Mouse (Mus musculus): ENCODE measurements around the gene Crlf1. TPM values are rescaled to one million over a fixed set of nuclear protein-coding genes. Genes with fewer than 3 reads are reported as not detected.

Crlf1 gene
- polyA plus RNA-seq, 1 experiment from 2014 or later: 10.0 TPM

DNA sequence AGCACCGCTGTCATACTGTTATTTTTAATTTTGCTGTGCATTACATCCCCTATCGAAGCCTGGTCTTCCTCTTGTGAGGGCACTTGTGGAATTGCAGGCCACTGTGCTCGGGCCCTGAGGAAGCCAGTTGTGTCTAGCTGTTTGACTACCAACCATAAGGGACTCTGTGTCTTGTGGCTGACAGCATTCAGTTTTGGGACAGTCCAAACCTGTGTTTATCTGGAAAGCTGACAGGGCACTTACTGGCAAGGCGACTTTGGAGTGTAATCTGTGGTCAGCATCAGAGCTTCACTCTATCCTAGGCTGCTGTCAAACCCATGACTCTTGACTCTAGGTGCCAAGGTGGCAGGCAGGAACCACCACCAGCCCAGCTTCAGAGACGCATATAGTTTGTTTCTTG lies 48.1 kb downstream of the Crlf1 start:
- ATAC-seq (ENCODE audit: low read depth): no peak
- peak overlapping the region; percentile 69; the same call in 1 of the 2 replicates for H3K4me3 ChIP-seq (ENCODE audit: low read depth, low read length)

DNA sequence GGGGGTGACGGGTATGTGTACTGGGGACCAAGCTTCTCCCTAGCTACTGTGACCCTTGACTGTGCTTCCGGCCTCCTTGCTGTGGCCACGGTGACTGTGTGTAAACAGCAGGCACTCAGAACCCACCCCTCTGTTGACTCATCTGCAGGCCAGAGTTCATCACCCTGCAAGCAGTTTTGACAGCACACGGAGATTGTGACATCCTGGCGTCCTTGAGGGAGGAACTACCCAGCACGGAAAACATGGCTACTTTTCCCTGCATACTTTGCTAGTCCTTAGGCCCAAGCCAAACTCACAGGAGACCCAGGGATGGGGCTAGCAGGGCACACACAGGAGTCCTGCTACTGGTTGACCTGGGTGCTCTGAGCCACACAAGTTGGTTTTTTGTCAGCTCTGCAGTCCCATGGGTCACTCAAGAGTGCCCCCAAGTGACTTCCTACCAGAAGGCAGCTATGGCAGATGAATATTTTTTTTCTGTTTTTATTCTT lies 51.3 kb downstream of the Crlf1 start:
- H3K4me3 ChIP-seq (ENCODE audit: low read depth, low read length): no peak overlapping the region
- no peak overlapping the region for H3K4me2 ChIP-seq (ENCODE audit: low read depth, low read length)
- peaks cover 16% of the 10 kb centered on the region for H3K4me1 ChIP-seq (ENCODE audit: control insufficient read depth, insufficient read depth, low read length)
- H3K36me3 ChIP-seq (ENCODE audit: control insufficient read depth, insufficient read depth, low read length): no peaks in the 10 kb centered on the region
- no peak overlapping the region for H3K27ac ChIP-seq (ENCODE audit: low read depth, low read length)
- H3K9me3 ChIP-seq (ENCODE audit: control insufficient read depth, low read length): no peaks in the 10 kb centered on the region
- no peak overlapping the region for H3K9ac ChIP-seq (replicated peaks; ENCODE audit: low read depth, low read length)
- 79% methylated on average over 6 of the region's 6 CpGs for WGBS
- no peak for ATAC-seq (ENCODE audit: low read depth)
- H3K27me3 ChIP-seq (ENCODE audit: control insufficient read depth, insufficient read depth, low read length): no peaks in the 10 kb centered on the region

More for the DNA sequence above, 48.1 kb downstream of the Crlf1 start:
- Histone ChIP-seq H3K4me1 (ENCODE audit: control insufficient read depth, insufficient read depth, low read length) (peaks cover 18% of the 10 kb centered on the region), H3K9me3 (ENCODE audit: control insufficient read depth, low read length) (no peaks in the 10 kb centered on the region), H3K4me2 (ENCODE audit: low read depth, low read length) (peak overlapping the region; percentile 82), H3K27ac (ENCODE audit: low read depth, low read length) (no peak overlapping the region), H3K27me3 (ENCODE audit: control insufficient read depth, insufficient read depth, low read length) (no peaks in the 10 kb centered on the region), H3K36me3 (ENCODE audit: control insufficient read depth, insufficient read depth, low read length) (no peaks in the 10 kb centered on the region; the same call in 1 of the 2 replicates), H3K9ac (replicated peaks; ENCODE audit: low read depth, low read length) (no peak overlapping the region)
- WGBS: 86% methylated on average over 5 of the region's 5 CpGs

DNA sequence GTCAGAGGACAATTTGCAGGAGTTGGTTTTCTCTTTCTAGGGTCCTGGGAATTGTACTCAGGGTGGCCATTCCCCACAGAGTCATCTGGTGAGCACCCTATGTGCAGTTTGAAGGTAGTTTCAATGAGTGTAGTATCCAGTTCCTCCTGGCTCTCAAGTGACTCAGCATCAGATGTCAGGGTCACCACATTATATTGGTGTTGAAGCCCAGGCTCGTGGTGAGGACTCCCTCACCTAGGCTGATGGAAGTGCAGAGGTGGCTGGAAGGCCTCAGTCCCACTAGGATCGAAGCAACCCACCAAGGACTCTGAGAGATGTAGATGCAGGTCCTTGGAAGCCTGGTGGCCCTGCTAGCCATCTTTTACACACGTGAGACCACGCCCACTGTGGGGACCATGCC lies 53.5 kb downstream of the Crlf1 start:
- no peak overlapping the region for H3K4me2 ChIP-seq (ENCODE audit: low read depth, low read length)
- no peaks in the 10 kb centered on the region for H3K9me3 ChIP-seq (ENCODE audit: control insufficient read depth, low read length)
- H3K36me3 ChIP-seq (ENCODE audit: control insufficient read depth, insufficient read depth, low read length): no peaks in the 10 kb centered on the region
- peaks cover 2% of the 10 kb centered on the region; the same call in 1 of the 2 replicates for H3K4me1 ChIP-seq (ENCODE audit: control insufficient read depth, insufficient read depth, low read length)
- H3K4me3 ChIP-seq (ENCODE audit: low read depth, low read length): no peak overlapping the region
- H3K9ac ChIP-seq (replicated peaks; ENCODE audit: low read depth, low read length): no peak overlapping the region
- no peaks in the 10 kb centered on the region for H3K27me3 ChIP-seq (ENCODE audit: control insufficient read depth, insufficient read depth, low read length)
- H3K27ac ChIP-seq (ENCODE audit: low read depth, low read length): no peak overlapping the region
- WGBS: 95% methylated on average over 4 of the region's 4 CpGs
- no peak for ATAC-seq (ENCODE audit: low read depth)

DNA sequence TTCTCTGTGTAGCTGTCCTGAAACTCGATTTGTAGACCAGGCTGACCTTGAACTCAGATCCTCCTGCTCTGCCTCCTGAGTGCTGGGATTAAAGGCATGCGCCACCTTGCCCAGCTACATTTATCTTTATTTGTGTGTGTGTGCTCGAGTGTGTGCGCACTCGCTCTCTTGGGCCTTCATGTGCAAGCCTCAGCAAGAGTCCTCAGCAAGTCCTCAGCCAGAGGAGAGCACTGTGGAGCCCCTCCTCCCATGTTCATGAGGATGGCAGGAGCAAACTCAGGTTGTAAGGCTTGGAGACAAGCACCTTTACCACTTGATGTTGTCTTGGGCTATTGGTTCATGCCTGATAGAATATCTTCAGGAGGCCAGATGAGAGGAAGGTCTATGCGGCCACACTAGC lies 54.8 kb downstream of the Crlf1 start:
- no peak overlapping the region for H3K4me3 ChIP-seq (ENCODE audit: low read depth, low read length)
- H3K4me1 ChIP-seq (ENCODE audit: control insufficient read depth, insufficient read depth, low read length): no peaks in the 10 kb centered on the region
- no peaks in the 10 kb centered on the region for H3K36me3 ChIP-seq (ENCODE audit: control insufficient read depth, insufficient read depth, low read length)
- no peaks in the 10 kb centered on the region for H3K27me3 ChIP-seq (ENCODE audit: control insufficient read depth, insufficient read depth, low read length)
- no peak overlapping the region for H3K27ac ChIP-seq (ENCODE audit: low read depth, low read length)
- H3K4me2 ChIP-seq (ENCODE audit: low read depth, low read length): no peak overlapping the region
- 93% methylated on average over 6 of the region's 6 CpGs for whole genome bisulfite sequencing
- H3K9me3 ChIP-seq (ENCODE audit: control insufficient read depth, low read length): no peaks in the 10 kb centered on the region
- no peak for ATAC-seq (ENCODE audit: low read depth)
- H3K9ac ChIP-seq (replicated peaks; ENCODE audit: low read depth, low read length): no peak overlapping the region

DNA sequence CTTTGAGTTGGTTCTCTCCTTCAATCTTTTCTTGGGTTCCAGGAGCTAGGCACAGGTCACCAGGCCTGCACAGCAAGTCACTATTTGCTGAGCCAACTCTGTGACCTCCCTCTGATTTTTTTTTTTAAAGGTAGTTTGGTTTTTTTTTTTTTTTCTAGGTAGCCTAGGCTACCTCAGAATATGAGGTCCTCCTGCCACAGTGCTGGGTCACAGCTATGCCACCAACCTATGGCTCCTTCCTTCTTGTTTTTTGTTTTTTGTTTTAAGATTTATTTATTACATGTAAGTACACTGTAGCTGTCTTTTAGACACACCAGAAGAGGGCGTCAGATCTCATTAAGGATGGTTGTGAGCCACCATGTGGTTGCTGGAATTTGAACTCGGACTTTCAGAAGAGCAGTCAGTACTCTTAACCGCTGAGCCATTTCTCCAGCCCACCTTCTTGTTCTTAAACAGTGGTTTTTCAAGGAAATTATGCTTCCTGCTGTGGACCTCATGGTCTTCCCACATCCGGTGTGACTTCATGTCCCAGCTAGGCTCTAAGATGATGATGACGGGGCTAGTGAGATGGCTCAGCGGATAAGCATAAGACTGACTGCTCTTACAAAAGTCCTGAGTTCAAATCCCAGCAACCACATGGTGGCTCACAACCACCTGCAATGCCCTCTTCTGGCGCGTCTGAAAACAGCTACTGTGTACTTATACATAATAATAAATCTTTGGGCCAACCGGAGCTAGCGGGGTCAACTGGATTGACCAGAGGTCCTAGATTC lies 56.6 kb downstream of the Crlf1 start:
- H3K27me3 ChIP-seq (ENCODE audit: control insufficient read depth, insufficient read depth, low read length): no peaks in the 10 kb centered on the region
- no peak overlapping the region for H3K4me3 ChIP-seq (ENCODE audit: low read depth, low read length)
- peaks cover 9% of the 10 kb centered on the region; the same call in 1 of the 2 replicates for H3K4me1 ChIP-seq (ENCODE audit: control insufficient read depth, insufficient read depth, low read length)
- H3K36me3 ChIP-seq (ENCODE audit: control insufficient read depth, insufficient read depth, low read length): no peaks in the 10 kb centered on the region
- H3K9me3 ChIP-seq (ENCODE audit: control insufficient read depth, low read length): no peaks in the 10 kb centered on the region
- no peak overlapping the region for H3K9ac ChIP-seq (replicated peaks; ENCODE audit: low read depth, low read length)
- ATAC-seq (ENCODE audit: low read depth): no peak
- H3K27ac ChIP-seq (ENCODE audit: low read depth, low read length): no peak overlapping the region
- H3K4me2 ChIP-seq (ENCODE audit: low read depth, low read length): no peak overlapping the region
- 93% methylated on average over 10 of the region's 10 CpGs for WGBS

DNA sequence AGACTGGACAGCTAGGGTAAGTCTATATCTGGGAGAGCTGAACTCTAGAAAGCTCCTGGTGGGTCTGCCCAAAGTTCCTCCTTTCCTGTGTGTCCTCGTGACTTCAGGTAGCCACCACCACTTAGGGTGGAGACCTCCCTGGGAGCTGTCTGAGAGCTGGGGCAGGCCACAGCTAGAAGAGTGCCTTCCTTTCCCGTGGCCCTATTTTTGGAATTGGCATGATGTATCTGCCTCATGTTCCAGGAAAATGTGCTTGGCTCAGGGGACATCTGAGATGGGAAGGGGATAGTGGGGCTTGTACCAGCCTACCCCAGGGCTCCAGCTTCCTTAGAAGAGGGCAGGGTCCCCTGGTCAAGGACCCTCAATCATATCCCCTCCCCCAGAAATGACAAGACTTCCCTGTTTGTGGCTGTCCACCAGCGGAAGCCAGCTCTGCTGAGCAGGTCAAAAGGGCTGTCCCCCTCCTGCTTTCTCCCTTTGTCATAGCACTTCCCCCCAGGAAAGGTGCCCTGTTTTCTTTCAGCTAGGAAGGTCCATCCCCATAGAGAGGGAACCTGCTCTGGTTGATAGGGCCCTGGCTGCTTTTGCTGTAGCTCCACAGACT lies 58.7 kb downstream of the Crlf1 start:
- Histone ChIP-seq H3K27ac (ENCODE audit: low read depth, low read length) (no peak overlapping the region), H3K4me2 (ENCODE audit: low read depth, low read length) (no peak overlapping the region), H3K27me3 (ENCODE audit: control insufficient read depth, insufficient read depth, low read length) (no peaks in the 10 kb centered on the region), H3K9ac (replicated peaks; ENCODE audit: low read depth, low read length) (no peak overlapping the region), H3K4me1 (ENCODE audit: control insufficient read depth, insufficient read depth, low read length) (peaks cover 9% of the 10 kb centered on the region; the same call in 1 of the 2 replicates), H3K36me3 (ENCODE audit: control insufficient read depth, insufficient read depth, low read length) (no peaks in the 10 kb centered on the region), H3K9me3 (ENCODE audit: control insufficient read depth, low read length) (no peaks in the 10 kb centered on the region), H3K4me3 (ENCODE audit: low read depth, low read length) (no peak overlapping the region)
- 82% methylated on average over 3 of the region's 3 CpGs for WGBS
- no peak for ATAC-seq (ENCODE audit: low read depth)

DNA sequence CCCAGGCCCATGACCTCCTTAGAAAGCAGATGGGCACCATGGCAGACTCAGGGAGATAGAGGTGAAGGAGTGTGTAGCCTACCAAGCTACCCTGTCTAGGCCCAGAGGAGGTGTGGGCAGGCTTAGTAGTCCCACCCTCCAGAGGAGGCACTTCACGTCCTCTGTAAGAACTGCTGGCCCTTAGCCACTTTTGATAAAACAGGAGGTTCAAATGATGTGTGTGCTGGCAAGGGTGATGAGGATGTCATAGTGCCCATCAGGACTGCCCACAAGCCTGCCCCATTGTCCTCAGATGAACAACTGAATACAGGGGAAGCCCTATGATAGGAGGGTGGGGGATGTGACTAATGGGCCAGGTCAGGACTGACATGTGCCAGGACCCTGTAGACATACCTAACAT lies 59.9 kb downstream of the Crlf1 start:
- Histone ChIP-seq H3K4me3 (ENCODE audit: low read depth, low read length) (no peak overlapping the region), H3K36me3 (ENCODE audit: control insufficient read depth, insufficient read depth, low read length) (no peaks in the 10 kb centered on the region), H3K9me3 (ENCODE audit: control insufficient read depth, low read length) (no peaks in the 10 kb centered on the region), H3K27ac (ENCODE audit: low read depth, low read length) (no peak overlapping the region), H3K27me3 (ENCODE audit: control insufficient read depth, insufficient read depth, low read length) (no peaks in the 10 kb centered on the region), H3K4me1 (ENCODE audit: control insufficient read depth, insufficient read depth, low read length) (peaks cover 9% of the 10 kb centered on the region; the same call in 1 of the 2 replicates), H3K9ac (replicated peaks; ENCODE audit: low read depth, low read length) (no peak overlapping the region), H3K4me2 (ENCODE audit: low read depth, low read length) (no peak overlapping the region)
- WGBS: 59% methylated on average over 1 of the region's 1 CpGs
- no peak; the same call in 1 of the 2 replicates for ATAC-seq (ENCODE audit: low read depth)
